Mouse (Mus musculus) c-Kit-negative CD71-positive TER-119-positive erythroid progenitor cells, embryonic 14.5 days (primary cell): ENCODE measurements around the gene Susd3.

ENCODE experiments used
- DNase-seq: peaks from one replicate; pipeline ENCODE4 v3.0.0-alpha.2; 2013; ENCODE audit warnings: low read depth, low spot score

The Susd3 gene

GRCm38 (mm10) chr13:49187288-49188218, 61.0 kb downstream of the Susd3 start, which contains the start of gene Ninj1:
Ninj1 (plus strand) TSS chr13:49187485.
- DNase-seq, result peak; percentile 22

- DNase-seq, result no peak
Measured at GRCm38 (mm10) chr13:49186798-49187287, 61.7 kb downstream of the Susd3 start.

DNA sequence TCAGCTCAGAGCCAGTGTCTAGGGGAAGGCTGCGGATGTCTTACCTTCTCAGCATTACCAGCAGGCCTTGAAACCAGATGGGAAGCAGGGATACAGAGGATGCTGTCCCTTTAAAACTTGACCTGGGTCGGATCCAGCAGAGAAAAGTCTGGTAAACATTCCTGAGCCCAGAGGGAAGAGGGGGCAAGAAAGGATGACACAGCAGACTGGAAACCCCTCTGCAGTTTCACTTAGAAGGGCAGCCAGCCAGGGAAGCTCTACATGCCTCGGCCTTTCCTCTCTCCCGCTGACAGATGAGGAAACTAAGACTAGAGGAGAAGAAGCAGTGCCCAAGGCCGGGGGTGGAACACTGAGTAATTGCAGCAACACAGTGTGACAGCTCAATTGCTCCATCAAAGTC, 64.9 kb downstream of the Susd3 start:
- DNase-seq, result no peak

- DNase-seq, result no peak
Measured at GRCm38 (mm10) chr13:49183161-49183560, 65.3 kb downstream of the Susd3 start.

DNA sequence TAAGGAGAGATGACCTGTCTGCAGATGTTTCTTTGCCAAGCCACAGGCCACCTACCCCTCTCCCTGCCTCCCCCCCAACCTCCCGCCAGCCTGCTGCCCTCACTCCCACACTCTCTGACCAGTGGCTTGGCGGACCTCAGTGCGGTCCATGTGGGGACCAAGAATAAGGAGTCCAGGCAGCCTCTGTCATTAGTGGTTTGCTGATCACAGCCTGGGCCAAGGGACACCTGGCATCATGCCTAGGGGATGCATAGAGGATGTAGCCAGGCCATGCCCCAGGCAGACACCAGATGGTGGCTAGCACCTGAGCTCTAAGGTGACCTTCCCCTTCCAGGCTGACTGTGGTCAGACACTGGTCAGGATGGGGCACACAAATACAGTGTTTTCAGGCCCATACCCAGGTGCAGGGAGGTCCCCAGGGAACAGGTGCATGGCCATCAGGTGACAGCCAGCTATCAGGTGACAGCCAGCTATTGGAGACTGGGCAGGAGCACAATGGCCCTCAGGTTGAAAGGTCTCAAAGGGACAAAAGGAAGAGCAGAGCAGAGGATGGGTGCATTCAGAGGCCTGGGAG, 67.0 kb downstream of the Susd3 start:
- DNase-seq, result no peak

DNA sequence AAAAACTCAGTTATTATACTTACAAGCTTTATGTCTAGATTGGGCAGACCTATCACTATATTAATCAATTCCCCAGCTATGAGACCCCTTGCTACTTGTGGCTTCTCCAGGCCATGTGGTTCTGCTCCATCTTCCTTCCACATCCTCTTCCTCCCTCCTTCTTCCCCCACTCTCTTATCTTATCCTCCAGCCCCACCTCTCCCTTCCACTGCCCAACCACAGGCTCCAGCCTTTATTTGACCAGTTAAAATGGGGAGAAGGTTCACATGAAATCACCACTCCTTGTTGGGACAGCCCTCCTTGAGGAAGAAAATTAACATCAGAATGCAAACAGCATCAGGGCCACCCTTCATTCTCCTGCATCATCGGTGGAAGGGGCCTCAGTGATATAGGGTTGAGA, 67.8 kb downstream of the Susd3 start:
- DNase-seq, result no peak
